Mouse (Mus musculus): ENCODE measurements around the gene Sap25.

Sap25 gene

GRCm38 (mm10) chr5:137663057-137663456 lies 21.9 kb downstream of the Sap25 start:
- ATAC-seq (ENCODE audit: low TSS enrichment): no peak

DNA sequence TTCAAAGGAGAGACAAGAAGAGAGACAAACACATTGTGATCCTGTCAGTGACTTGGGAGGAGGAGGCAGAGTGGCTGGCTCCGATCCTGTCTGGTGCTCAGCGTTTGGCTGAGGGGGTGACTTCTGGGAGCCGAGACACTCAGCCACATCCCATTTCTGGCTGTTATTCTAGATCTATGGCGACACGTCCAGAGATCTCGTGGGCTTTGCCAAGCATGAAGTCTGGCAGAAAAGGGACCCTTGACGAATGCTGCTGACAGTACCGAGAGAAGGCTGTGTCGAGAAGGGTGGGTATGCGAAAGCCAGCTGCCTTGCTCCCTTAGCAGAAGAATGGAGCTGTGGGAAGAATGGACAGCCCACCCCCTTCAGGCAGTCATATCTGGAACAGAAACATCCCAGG lies 27.8 kb downstream of the Sap25 start:
- ATAC-seq (ENCODE audit: low TSS enrichment): no peak

GRCm38 (mm10) chr5:137670240-137670639 lies 29.1 kb downstream of the Sap25 start:
- ATAC-seq (ENCODE audit: low TSS enrichment): no peak

DNA sequence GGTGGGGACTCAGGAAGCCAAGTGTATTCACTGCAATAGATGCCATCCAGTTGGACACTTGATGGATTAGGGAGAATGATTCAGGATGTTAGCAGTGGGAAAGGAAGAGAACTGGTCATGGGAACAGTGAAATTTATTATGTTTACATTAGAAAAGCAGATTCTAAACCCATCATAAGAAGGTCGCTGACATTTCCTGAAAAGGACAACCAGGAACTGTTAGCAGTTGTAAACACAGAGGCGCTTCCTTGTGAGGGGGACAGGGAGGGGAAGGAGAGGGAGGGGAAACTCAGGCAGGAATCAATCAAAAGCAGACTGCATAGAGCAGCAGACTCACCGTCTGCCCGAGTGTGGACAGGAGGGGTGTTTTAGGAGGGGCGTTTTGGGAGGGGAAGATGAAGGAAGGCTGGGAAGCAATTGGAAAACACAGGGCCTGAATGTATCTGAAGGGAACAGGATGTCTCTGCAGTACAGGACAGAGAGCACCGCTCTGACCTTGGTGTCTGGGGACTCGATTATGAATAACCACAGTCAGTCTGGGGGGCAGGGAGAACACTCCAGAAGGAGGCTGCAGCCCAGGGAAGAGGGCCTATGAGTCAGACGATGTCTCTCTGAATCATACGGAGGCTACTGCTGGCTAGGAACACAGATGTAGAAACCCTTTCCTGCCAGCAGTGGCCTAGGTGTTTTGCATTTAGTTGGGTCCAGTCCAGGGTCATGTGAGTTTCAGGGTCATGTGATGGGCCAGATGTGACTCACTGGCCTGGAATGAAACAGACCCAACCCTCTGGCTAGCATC lies 30.5 kb downstream of the Sap25 start:
- ATAC-seq (ENCODE audit: low TSS enrichment): peak; percentile 96

GRCm38 (mm10) chr5:137672361-137672760 lies 31.2 kb downstream of the Sap25 start:
- no peak for ATAC-seq (ENCODE audit: low TSS enrichment)

DNA sequence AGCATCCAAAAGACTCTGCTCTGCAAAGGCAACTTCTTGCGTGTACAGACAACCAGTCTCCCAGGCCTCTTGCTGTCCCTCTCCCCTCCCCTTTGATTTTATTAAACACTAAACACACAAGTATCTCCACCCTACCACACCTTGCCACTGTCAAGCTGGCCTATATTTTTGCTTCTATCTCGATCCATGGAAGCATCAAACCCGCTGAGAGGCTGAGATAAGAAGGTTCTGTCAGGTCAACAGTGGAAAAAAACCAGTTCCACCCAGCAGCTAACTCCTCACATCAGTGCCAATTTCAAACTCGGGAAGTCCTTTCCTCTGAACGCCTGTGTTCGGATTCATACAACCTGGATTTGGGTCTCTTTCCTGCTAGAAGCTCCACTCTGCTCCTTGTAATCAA lies 31.9 kb downstream of the Sap25 start:
- ATAC-seq (ENCODE audit: low TSS enrichment): no peak

DNA sequence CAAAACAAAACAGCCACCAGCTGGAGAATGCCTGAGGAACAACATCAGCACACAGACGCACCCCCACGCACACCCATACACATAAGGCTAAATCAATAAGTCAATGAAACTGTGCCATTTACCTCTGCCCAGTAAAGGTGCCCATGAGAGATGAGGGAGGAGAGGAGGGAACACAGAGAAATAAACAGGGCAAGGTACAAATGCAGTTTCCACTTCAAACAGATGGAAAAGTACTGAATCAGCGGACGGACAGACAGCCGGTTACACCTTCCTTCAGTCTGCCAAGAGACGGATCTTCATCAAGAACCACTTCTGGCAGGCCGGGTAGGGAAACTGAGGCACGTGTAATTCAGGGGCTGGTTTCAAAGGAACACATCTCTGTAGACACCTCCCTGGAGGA lies 33.7 kb downstream of the Sap25 start:
- no peak for ATAC-seq (ENCODE audit: low TSS enrichment)

DNA sequence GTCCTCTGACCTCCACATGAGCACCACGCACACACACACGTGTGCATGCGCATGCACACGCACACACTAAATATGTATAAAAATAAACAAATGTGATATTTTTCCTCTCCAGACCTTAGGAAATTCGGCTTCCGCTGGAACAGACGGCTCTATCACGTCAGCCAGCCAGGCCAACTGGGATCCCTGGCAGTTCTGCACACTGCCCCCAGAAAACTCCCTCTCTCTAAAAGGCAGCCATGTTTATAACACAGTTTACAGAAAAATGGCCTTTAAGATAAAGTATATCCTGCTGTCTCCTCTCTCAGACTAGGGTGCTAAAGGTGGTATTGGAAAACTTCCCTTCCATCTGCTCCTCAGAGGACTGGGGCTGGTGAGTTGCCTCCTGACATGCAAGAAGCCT lies 36.7 kb downstream of the Sap25 start:
- ATAC-seq (ENCODE audit: low TSS enrichment): peak; percentile 53; the same call in 1 of the 2 replicates

DNA sequence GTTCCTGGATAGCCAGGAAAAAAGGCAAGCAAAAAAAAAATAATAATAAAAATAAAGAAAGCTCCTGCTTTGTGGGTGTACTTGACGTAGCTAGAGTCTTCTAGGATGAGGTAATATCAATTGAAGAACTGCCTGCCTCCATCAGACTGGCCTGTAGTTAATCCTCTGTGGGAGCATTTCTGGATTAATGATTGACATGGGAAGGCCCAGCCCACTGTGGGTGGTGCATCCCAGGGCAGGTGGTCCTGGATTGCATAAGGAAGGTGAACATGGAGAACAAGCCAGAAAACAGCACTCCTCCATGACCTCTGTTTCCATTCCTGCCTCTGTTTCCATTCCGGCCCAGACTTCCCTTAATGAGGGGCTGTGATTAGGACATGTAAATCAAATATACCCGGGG lies 37.6 kb downstream of the Sap25 start:
- ATAC-seq (ENCODE audit: low TSS enrichment): no peak

DNA sequence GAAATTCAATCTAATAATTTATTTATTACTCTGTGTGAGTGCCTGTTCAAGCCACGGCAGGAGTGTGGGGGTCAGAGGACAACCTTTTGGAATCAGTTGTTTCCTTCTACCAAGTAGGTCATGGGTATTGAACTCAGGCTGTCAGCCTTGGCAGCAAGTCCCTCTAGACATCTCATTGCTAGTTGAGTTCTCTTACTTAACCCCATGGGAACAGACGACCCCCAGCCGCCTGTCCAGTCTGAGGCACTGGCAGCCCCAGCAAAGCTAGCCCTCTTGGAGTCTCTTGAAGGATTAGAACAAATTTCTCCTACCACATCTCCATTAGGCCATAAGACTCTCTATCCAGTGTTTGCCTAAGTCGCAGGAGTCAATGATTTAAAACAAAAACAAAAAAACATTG lies 38.6 kb downstream of the Sap25 start:
- ATAC-seq (ENCODE audit: low TSS enrichment): no peak

- ATAC-seq (ENCODE audit: low TSS enrichment): 0 out of 2 replicates have a peak, but pooled peaks have one; percentile 28
Measured at GRCm38 (mm10) chr5:137682526-137682925, 41.4 kb downstream of the Sap25 start.

- ATAC-seq (ENCODE audit: low TSS enrichment): peak; percentile 7; the same call in 1 of the 2 replicates
Measured at GRCm38 (mm10) chr5:137683388-137684293, 42.5 kb downstream of the Sap25 start.

DNA sequence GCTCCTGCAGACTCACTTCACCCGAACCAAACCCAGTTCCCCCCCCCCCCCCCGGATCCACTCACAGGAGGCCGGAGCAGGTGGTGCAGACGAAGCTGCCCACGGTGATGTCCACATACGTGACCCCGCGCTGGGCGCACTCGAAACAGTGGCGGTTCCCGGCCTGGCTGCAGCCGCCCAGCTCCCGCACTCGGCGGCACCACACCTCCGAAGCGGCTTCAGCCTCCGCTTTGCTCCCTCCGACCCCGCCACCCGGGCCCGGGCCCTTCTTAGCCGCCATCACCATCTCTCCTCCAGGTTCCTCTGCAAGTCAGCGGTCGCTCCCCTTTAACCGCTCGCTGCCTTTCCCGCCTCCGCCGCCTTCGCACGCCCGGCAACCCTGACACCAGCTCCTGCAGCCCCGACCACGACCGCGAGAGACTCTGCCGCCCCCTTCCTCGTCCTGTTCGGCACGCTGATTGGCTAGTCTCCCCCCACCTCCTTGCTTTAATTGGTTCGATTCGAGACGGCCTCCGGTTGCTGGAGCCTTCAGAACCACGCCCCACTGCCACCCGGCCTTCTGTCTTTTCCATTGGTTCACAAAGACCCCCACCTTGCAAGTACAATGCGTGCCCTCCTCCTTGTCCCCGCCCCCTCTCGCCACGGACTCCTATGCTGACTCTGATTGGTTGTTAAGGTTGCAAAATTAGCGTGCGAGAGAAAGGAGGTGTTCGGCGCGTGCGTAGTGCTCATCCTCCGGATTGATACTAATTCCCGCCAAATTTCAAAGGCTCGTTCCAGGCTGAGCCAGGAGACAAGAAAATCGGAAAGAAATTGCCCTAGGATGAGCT lies 43.4 kb downstream of the Sap25 start, which contains the start of gene Agfg2:
Agfg2 (minus strand) TSS at position 433 of the 830 bp plus-strand sequence.
- peak; percentile 97 for ATAC-seq (ENCODE audit: low TSS enrichment)

DNA sequence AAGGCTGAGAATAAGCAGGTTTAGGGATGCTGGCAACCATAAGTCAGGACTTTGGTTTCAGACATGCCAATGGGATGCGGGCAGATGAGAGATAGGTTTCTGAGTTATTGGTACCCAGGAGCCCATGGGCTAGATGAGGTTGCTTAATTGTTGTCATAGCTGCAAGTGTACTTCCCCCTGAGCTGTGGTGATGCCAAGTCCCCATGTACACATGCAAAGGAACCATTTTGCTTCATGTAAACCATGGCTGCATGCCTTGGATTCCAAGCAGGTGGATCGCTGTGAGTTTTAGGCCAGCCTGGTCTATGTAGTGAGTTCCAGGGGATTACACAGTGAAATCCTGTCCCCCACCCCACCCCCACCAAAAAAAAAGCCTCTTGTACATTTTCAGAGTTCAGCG lies 44.5 kb downstream of the Sap25 start:
- ATAC-seq (ENCODE audit: low TSS enrichment): no peak

DNA sequence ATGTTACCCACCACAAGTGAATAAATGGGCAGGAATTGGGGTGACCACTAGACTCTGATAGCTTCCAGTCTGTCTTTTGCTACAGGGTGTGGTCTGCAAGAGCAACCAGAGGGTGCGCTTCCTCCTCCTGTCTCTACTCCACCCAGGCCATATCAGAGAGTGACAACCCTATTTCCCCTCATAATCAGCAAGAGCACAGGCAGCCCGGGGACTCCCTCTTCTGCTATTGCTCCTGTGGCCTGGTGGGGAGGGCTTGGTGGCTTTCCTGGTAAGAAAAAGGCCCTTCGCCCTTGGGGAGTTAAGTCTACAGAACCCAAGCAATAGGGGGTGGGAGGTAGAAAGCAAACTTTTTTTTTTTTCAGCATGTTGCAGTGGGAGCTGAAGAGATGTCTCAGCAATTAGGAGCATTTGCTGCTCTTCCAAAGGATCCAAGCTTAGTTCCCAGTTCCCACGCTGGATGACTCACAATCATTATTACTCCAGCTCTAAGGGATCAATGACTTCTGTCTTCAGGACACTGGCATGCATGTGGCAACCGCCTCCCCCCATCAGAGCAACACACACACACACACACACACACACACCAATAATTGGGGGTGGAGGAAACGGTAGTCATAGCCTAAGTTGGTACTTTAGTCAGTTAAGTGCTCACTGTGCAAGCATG lies 45.1 kb downstream of the Sap25 start:
- ATAC-seq (ENCODE audit: low TSS enrichment): no peak

GRCm38 (mm10) chr5:137689974-137690373 lies 48.8 kb downstream of the Sap25 start:
- no peak for ATAC-seq (ENCODE audit: low TSS enrichment)

DNA sequence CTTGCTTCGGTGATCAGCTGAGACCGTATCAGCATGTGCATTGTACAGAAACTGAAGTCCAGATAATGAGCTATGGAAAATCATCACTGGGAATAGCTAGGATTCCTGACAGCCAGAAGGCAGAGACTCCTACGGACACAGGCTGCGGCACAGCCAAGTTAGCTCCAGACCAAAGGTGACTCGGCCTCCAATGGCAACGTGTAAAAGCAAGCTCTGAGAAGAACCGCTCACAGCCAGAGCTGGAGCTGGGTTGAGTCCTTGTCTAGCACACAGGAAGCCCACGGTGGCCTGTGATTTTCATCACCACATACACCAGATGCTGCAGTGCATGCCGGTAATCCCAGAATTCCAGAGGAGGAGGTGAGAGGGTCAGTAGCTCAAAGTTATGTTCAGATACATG lies 49.4 kb downstream of the Sap25 start:
- no peak for ATAC-seq (ENCODE audit: low TSS enrichment)

DNA sequence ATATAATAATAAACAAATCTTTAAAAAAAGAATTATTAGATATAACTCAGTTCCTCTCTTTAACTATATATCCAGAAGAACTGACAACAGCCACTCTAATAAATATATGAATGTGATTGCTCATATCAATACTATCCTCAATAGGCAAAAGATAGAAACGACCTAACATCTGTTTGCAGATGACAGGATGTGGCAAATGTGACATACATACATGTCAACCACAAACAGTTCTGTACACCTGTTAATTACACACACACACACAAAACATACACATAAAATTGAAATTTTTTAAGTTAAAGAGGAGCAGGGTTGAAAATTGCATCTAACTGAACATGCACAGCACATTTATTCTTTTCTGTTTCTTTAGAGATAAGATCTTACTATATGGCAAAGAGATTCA lies 50.7 kb downstream of the Sap25 start:
- ATAC-seq (ENCODE audit: low TSS enrichment): no peak
